Mouse (Mus musculus) small intestine, adult 2 months (tissue): ENCODE results near the gene Gm42420. TPM values are rescaled to one million over a fixed set of nuclear protein-coding genes. Genes with fewer than 3 reads are reported as not detected.

Experiments used
- H3K27ac ChIP-seq: fragments of 200-500 bp; 2 replicates; pipeline ENCODE4 v1.5.1; 2012; ENCODE audit warnings: low read depth, low read length, control low read depth, inconsistent platforms; ENCODE audit not compliant: insufficient read depth
- H3K27me3 ChIP-seq: fragments of 200-500 bp; 2 replicates; pipeline ENCODE4 v1.6.1; 2012; ENCODE audit warnings: mild to moderate bottlenecking, moderate library complexity, low read length, inconsistent platforms; ENCODE audit not compliant: control insufficient read depth, insufficient read depth
- H3K36me3 ChIP-seq: fragments of 200-500 bp; 2 replicates; pipeline ENCODE4 v1.6.1; 2012; ENCODE audit warnings: mild to moderate bottlenecking, low read length, control low read depth, inconsistent platforms; ENCODE audit not compliant: control insufficient read depth, insufficient read depth
- H3K4me1 ChIP-seq: fragments of 200-500 bp; 2 replicates; pipeline ENCODE4 v1.6.1; 2012; ENCODE audit warnings: low read length, inconsistent platforms, mixed read lengths; ENCODE audit not compliant: control insufficient read depth, insufficient read depth, insufficient read length
- H3K4me3 ChIP-seq: fragments of 200-500 bp; 2 replicates; pipeline ENCODE4 v1.5.1; 2012; ENCODE audit warnings: low read depth, mild to moderate bottlenecking, control low read depth, inconsistent platforms, low read length, moderate library complexity
- CTCF ChIP-seq: fragments of 200-500 bp; IDR thresholded peaks from 2 replicates; pipeline ENCODE4 v1.5.1; 2012; ENCODE audit warnings: low read depth, mild to moderate bottlenecking, control low read depth, inconsistent platforms, low read length, moderate library complexity, mixed read lengths; ENCODE audit not compliant: insufficient replicate concordance, insufficient read length; ENCODE audit errors: extremely low read depth
- POLR2A ChIP-seq: fragments of 200-500 bp; IDR thresholded peaks from 2 replicates; pipeline ENCODE4 v1.6.1; 2012; ENCODE audit warnings: low read depth, mild to moderate bottlenecking, control low read depth, inconsistent platforms, low read length, moderate library complexity
- WGBS: fragments of 180-500 bp; shearing (Covaris S2); methylation state at CpG from one replicate; pipeline ENCODE4 v1.1.7; 2018; 5-methylcytosine and 5-hydroxymethylcytosine counted together
- polyA plus RNA-seq: library from polyadenylated mRNA; depleted of rRNA; stranded (reverse); fragments of >200 nt; gene quantifications from 2 replicates; pipeline ENCODE4 v1.2.3, GENCODE M21; 2012; rRNA removed

Gm42420 gene
- polyA plus RNA-seq, 1 experiment: not detected

DNA sequence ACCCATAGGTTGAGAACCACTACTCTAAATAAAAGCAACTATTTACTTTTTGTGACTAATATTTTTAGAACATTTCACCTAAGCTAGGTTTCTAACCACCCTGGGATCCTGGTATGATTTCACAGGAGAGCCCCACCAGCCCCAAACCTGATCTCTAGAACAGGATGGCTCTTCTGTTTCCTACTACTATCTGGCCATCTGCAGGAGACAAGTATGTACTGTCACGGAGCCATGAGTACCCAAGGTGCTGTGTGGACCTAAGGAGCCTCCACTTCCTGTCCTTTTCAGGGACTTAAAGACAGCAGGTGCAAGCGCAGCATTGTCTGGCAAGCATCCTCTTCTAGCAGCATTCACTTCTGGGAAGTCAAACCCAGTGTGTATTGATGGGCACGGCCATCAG is 16.3 kb downstream of the Gm42420 start:
- WGBS: 80% methylated on average over 3 of the region's 3 CpGs

DNA sequence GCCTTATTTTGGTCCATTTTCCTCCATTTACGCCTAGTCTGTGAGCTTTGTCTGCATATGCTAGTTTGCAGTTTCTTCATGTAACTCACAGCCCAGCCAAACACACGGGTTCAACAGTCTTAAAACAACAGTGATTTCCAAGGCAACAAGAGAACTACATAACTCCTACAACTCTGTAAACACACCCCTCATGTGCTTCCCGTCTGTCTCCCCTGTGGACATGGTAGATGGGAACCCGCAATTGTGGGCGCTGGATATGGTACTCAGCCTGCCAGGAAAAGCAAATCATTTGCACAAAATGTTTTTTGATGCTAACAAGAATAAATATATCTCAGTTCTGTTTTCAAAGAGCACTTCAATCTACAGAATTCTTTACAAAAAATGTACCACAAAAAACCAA is 19.0 kb downstream of the Gm42420 start:
- 81% methylated on average over 5 of the region's 5 CpGs for WGBS
- H3K27ac ChIP-seq: no peak overlapping the region
- no peaks in the 10 kb centered on the region for H3K4me1 ChIP-seq
- TF ChIP-seq CTCF (no peak), POLR2A (no peak)
- peaks cover 19% of the 10 kb centered on the region for H3K36me3 ChIP-seq
- no peaks in the 10 kb centered on the region for H3K27me3 ChIP-seq
- H3K4me3 ChIP-seq: no peak overlapping the region

More for the DNA sequence above, 16.3 kb downstream of the Gm42420 start:
- no peaks in the 10 kb centered on the region for H3K4me1 ChIP-seq
- no peak overlapping the region for H3K27ac ChIP-seq
- no peak for TF ChIP-seq CTCF
- TF ChIP-seq POLR2A: no peak
- H3K36me3 ChIP-seq: peaks cover 35% of the 10 kb centered on the region
- no peaks in the 10 kb centered on the region for H3K27me3 ChIP-seq
- H3K4me3 ChIP-seq: no peak overlapping the region

DNA sequence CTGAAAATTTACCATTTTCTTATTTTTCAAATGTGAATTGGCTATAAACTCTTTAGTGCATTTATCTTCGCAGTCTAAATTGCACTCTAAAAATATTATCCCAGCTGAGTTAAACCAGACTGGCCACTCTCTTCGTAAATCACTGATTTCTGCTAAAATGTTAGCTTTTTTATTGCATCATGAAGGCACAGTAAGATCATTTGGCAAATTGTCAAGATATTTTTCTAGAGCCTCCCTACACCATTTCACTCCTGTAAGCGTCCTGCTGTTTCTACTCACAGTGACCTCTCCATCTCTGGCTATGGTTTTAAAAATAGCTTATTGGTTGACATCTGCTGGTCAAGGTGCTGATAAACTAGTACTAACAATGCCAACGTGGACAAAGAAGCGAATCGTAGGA is 20.5 kb downstream of the Gm42420 start:
- Histone ChIP-seq H3K4me3 (no peak overlapping the region), H3K27me3 (no peaks in the 10 kb centered on the region), H3K4me1 (no peaks in the 10 kb centered on the region), H3K27ac (no peak overlapping the region), H3K36me3 (peaks cover 11% of the 10 kb centered on the region)
- WGBS: 85% methylated on average over 6 of the region's 6 CpGs
- no peak for TF ChIP-seq POLR2A

DNA sequence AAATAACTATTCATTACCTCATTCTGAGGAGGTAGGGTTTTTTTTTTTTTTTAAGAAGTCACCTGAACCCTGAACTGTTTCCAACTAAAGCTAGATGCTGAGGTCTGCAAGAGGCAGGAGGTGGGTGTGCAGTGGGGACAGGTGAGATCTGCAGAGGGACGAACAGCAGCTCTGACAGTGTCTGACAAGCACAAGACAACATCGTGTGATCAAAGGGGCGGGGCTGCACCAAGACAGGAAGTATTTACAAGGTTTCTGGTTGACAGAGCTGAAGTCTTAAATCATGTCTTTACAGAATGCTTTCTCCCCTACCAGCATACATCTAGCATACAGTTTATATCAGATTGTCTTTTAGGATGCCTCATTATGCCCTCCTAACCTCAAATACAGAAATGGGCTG is 21.3 kb downstream of the Gm42420 start:
- TF ChIP-seq CTCF: no peak
- Histone ChIP-seq H3K36me3 (peaks cover 10% of the 10 kb centered on the region), H3K27ac (no peak overlapping the region), H3K27me3 (no peaks in the 10 kb centered on the region), H3K4me3 (no peak overlapping the region), H3K4me1 (no peaks in the 10 kb centered on the region)
- WGBS: 45% methylated on average over 3 of the region's 3 CpGs

DNA sequence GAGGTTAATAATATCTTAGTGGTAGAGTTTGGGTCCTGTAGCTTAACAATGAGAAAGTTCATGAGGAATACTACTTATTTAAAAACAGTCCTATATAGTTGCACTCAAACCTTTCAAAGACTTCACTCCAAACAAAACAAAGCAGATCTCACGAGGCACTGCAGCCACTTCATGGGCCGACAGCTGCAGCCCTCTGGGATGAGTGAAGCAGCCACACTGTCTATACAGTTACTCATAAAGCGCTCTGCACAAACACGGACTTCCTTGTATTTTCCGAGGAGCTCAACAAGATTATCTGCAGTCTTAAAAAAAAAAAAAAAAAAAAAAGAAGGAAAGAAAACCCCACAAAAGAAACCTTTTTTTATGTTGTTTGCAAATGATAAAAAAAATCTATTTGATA is 21.8 kb downstream of the Gm42420 start:
- Histone ChIP-seq H3K36me3 (peaks cover 8% of the 10 kb centered on the region), H3K27me3 (no peaks in the 10 kb centered on the region), H3K4me1 (no peaks in the 10 kb centered on the region), H3K4me3 (no peak overlapping the region), H3K27ac (no peak overlapping the region)
- TF ChIP-seq POLR2A (no peak), CTCF (no peak)
- 56% methylated on average over 5 of the region's 5 CpGs for WGBS

DNA sequence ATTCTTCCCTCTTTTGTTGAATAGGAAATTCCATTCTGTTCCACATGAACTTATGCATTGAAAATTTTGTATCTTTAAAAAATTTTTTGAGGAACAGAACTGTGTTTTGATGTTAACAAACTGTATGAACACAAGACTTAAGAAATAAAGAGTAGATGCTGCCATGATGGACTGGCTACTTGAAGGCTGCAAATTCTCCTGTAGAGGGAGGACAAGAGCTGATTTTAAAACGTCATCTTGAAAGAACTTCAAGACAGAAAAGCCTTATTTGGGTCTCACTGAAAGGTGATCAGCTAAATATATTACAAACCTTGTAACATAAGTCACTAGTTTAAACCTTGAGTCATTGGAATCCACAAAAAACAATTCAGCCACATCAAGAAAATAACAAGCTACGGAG is 24.7 kb downstream of the Gm42420 start:
- Histone ChIP-seq H3K4me3 (no peak overlapping the region), H3K4me1 (no peaks in the 10 kb centered on the region), H3K36me3 (peaks cover 10% of the 10 kb centered on the region), H3K27me3 (no peaks in the 10 kb centered on the region), H3K27ac (no peak overlapping the region)
- no peak for TF ChIP-seq POLR2A
- no peak for TF ChIP-seq CTCF
- 79% methylated on average over 2 of the region's 2 CpGs for WGBS

DNA sequence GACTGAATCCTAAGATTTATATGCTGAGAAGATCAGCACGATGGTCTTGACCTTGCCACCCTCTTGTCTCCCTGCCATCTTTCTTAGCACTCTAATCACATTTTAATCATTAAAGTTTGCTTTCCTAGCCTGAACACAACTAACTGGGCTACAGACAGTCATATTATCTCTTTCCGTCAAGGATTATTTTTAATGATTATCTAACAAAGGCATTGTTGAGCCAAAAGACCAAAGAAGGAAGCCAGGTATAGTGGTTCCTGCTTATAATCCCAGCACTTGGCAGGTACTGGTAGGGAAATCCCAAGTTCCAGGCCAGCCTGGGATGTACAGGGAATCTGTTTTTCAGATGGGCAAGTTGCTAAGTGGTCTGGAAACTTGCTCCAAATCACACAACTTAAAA is 25.7 kb downstream of the Gm42420 start:
- H3K4me1 ChIP-seq: no peaks in the 10 kb centered on the region
- H3K27me3 ChIP-seq: no peaks in the 10 kb centered on the region
- no peak overlapping the region for H3K27ac ChIP-seq
- TF ChIP-seq POLR2A: no peak
- no peak for TF ChIP-seq CTCF
- WGBS: 69% methylated on average over 2 of the region's 2 CpGs
- peaks cover 16% of the 10 kb centered on the region for H3K36me3 ChIP-seq
- no peak overlapping the region for H3K4me3 ChIP-seq

Other genes with a start within 250 kb of the Gm42420 start
- 9.1 and 13.2 TPM in 2 replicates for gene Slc37a3, start 208.1 kb upstream of the Gm42420 start, polyA plus RNA-seq
- 1.9 and 8.3 TPM in 2 replicates for gene Rab19, start 204.6 kb upstream of the Gm42420 start, polyA plus RNA-seq
- 55.7 and 124 TPM in 2 replicates for gene Mkrn1, start 165.3 kb upstream of the Gm42420 start, polyA plus RNA-seq
- gene Dennd2a, start 27.9 kb upstream of the Gm42420 start, polyA plus RNA-seq: 1.9 and 2.7 TPM in 2 replicates
- 7.7 and 10.4 TPM in 2 replicates for gene Adck2, start 11.9 kb upstream of the Gm42420 start, polyA plus RNA-seq
- gene Ndufb2, start 6.8 kb downstream of the Gm42420 start, polyA plus RNA-seq: 509 and 551 TPM in 2 replicates
- gene Braf, start 139.7 kb downstream of the Gm42420 start, polyA plus RNA-seq: 2.2 TPM in 2 replicates
- gene Mrps33, start 225.2 kb downstream of the Gm42420 start, polyA plus RNA-seq: 11.4 and 15.4 TPM in 2 replicates